Mouse (Mus musculus) liver (tissue): ENCODE measurements around the gene Rrp1b.
A peak's percentile ranks its signal among the peaks of the same experiment; 100 is the strongest.
"Not testable (repeated sequence)": the region's sequence is repeated elsewhere in the genome, so short reads cannot be mapped to it uniquely, and the experiment has no call there.

Experiments
- DNase-seq: peaks from one replicate; pipeline ENCODE4 v3.0.0-alpha.2; 2020; ENCODE audit warnings: mixed read lengths

Rrp1b gene

GRCm38 (mm10) chr17:32091364-32092240, 55.7 kb downstream of the Rrp1b start:
- peak; percentile 98 for DNase-seq

- DNase-seq = peak; percentile 64
Observed at GRCm38 (mm10) chr17:32092241-32092619, 56.3 kb downstream of the Rrp1b start.

- DNase-seq = no peak
Observed at GRCm38 (mm10) chr17:32092895-32093294, 57.0 kb downstream of the Rrp1b start.

GRCm38 (mm10) chr17:32097676-32098075, 61.8 kb downstream of the Rrp1b start:
- no peak for DNase-seq

- DNase-seq = not testable (repeated sequence)
Observed at GRCm38 (mm10) chr17:32098905-32099304, 63.0 kb downstream of the Rrp1b start.

GRCm38 (mm10) chr17:32099574-32099942, 63.7 kb downstream of the Rrp1b start:
- DNase-seq = no peak

GRCm38 (mm10) chr17:32099943-32100586, 64.2 kb downstream of the Rrp1b start:
- DNase-seq = peak; percentile 95

- peak; percentile 76 for DNase-seq
Observed at GRCm38 (mm10) chr17:32103054-32103453, 67.2 kb downstream of the Rrp1b start.

- DNase-seq = no peak
Observed at GRCm38 (mm10) chr17:32106358-32106757, 70.5 kb downstream of the Rrp1b start.

- DNase-seq = peak; percentile 59
Observed at GRCm38 (mm10) chr17:32107877-32108276, 72.0 kb downstream of the Rrp1b start.

- DNase-seq = peak; percentile 81
Observed at GRCm38 (mm10) chr17:32108320-32109011, 72.6 kb downstream of the Rrp1b start.

- DNase-seq = peak; percentile 70
Observed at GRCm38 (mm10) chr17:32109201-32109940, 73.5 kb downstream of the Rrp1b start.

GRCm38 (mm10) chr17:32110424-32110823, 74.5 kb downstream of the Rrp1b start:
- DNase-seq = no peak

GRCm38 (mm10) chr17:32110980-32111780, 75.3 kb downstream of the Rrp1b start:
- DNase-seq = no peak
